Mouse (Mus musculus) stomach, embryonic 14.5 days (tissue): ENCODE results near the gene Ezh1. TPM values are rescaled to one million over a fixed set of nuclear protein-coding genes. Genes with fewer than 3 reads are reported as not detected.

Source experiments
- ATAC-seq: fragments of 200-750 bp; cut with Nextera tagmentation; 2 replicates; pipeline ENCODE4 v1.8.0; 2017; ENCODE audit warnings: low read depth, moderate TSS enrichment; ENCODE audit not compliant: insufficient number of reproducible peaks, insufficient read depth, low FRiP score
- H3K27ac ChIP-seq: fragments of 300-500 bp; sonication (generic); 2 replicates; pipeline ENCODE4 v1.5.1; 2014; ENCODE audit warnings: mild to moderate bottlenecking, low read length, moderate library complexity, mixed read lengths
- H3K27me3 ChIP-seq: fragments of 300-500 bp; sonication (generic); 2 replicates; pipeline ENCODE4 v1.6.1; 2014; ENCODE audit warnings: low read length, control low read depth, mixed read lengths; ENCODE audit not compliant: control insufficient read depth, insufficient read depth
- H3K36me3 ChIP-seq: fragments of 300-500 bp; sonication (generic); 2 replicates; pipeline ENCODE4 v1.6.1; 2014; ENCODE audit warnings: mild to moderate bottlenecking, control low read depth, low read length, moderate library complexity, mixed read lengths; ENCODE audit not compliant: control insufficient read depth, insufficient read depth
- H3K4me1 ChIP-seq: fragments of 300-500 bp; sonication (generic); 2 replicates; pipeline ENCODE4 v1.6.1; 2014; ENCODE audit warnings: low read length, control low read depth, mixed read lengths; ENCODE audit not compliant: control insufficient read depth, insufficient read depth
- H3K4me2 ChIP-seq: fragments of 300-500 bp; sonication (generic); replicated peaks from 2 replicates; pipeline ENCODE4 v1.6.1; 2014; ENCODE audit warnings: low read depth, low read length, control low read depth
- H3K4me3 ChIP-seq: fragments of 300-500 bp; sonication (generic); 2 replicates; pipeline ENCODE4 v1.5.1; 2014; ENCODE audit warnings: low read depth, low read length, control low read depth
- H3K9ac ChIP-seq: fragments of 300-500 bp; sonication (generic); replicated peaks from 2 replicates; pipeline ENCODE4 v1.6.1; 2014; ENCODE audit warnings: low read depth, mild to moderate bottlenecking, control low read depth, low read length, moderate library complexity, mixed read lengths
- H3K9me3 ChIP-seq: fragments of 300-500 bp; sonication (generic); 2 replicates; pipeline ENCODE4 v1.6.1; 2016; ENCODE audit warnings: low read depth, low read length, control low read depth; ENCODE audit not compliant: control insufficient read depth
- WGBS: fragments of 180-500 bp; shearing (Covaris S2); extraction: QIAGEN DNeasy Blood & Tissue Kit; methylation state at CpG from one replicate; pipeline ENCODE4 v1.1.7; 2014; 5-methylcytosine and 5-hydroxymethylcytosine counted together
- polyA plus RNA-seq: library from polyadenylated mRNA; unstranded; fragments of >200 nt; fragmentation: Nextera tagmentation; extraction: Ambion mirVana; gene quantifications from 2 replicates; pipeline ENCODE4 v1.2.1, GENCODE M21; 2014

Ezh1 gene
- polyA plus RNA-seq, 1 experiment from 2014 or later: 19.1 TPM

- H3K27me3 ChIP-seq: no peaks in the 10 kb centered on the region
- H3K27ac ChIP-seq: no peak overlapping the region
- no peaks in the 10 kb centered on the region for H3K9me3 ChIP-seq
- ATAC-seq: no peak
- no peaks in the 10 kb centered on the region for H3K36me3 ChIP-seq
- H3K9ac ChIP-seq: no peak overlapping the region
- H3K4me3 ChIP-seq: no peak overlapping the region
- WGBS: 88% methylated on average over 12 of the region's 12 CpGs
- peaks cover 13% of the 10 kb centered on the region for H3K4me1 ChIP-seq
- no peak overlapping the region for H3K4me2 ChIP-seq
Measured at GRCm38 (mm10) chr11:101184984-101185383, 41.3 kb downstream of the Ezh1 start.

- no peaks in the 10 kb centered on the region for H3K4me1 ChIP-seq
- ATAC-seq: no peak
- 79% methylated on average over 14 of the region's 14 CpGs for WGBS
- no peak overlapping the region for H3K9ac ChIP-seq
- H3K4me3 ChIP-seq: no peak overlapping the region
- H3K27me3 ChIP-seq: no peaks in the 10 kb centered on the region
- no peak overlapping the region for H3K4me2 ChIP-seq
- no peaks in the 10 kb centered on the region for H3K36me3 ChIP-seq
- no peaks in the 10 kb centered on the region for H3K9me3 ChIP-seq
- H3K27ac ChIP-seq: no peak overlapping the region
Measured at GRCm38 (mm10) chr11:101182771-101183517, 43.3 kb downstream of the Ezh1 start.

- Histone ChIP-seq H3K36me3 (no peaks in the 10 kb centered on the region), H3K27ac (no peak overlapping the region), H3K9me3 (no peaks in the 10 kb centered on the region), H3K4me3 (no peak overlapping the region), H3K9ac (no peak overlapping the region), H3K27me3 (peaks cover 6% of the 10 kb centered on the region; the same call in 1 of the 2 replicates), H3K4me2 (no peak overlapping the region), H3K4me1 (0 out of 2 replicates have a peak, but pooled peaks cover 3% of the 10 kb centered on the region)
- no peak for ATAC-seq
- WGBS: 89% methylated on average over 11 of the region's 11 CpGs
Measured at GRCm38 (mm10) chr11:101181961-101182360, 44.3 kb downstream of the Ezh1 start.

- Histone ChIP-seq H3K27ac (no peak overlapping the region), H3K4me3 (no peak overlapping the region), H3K36me3 (no peaks in the 10 kb centered on the region), H3K4me2 (no peak overlapping the region), H3K9me3 (no peaks in the 10 kb centered on the region), H3K27me3 (peaks cover 8% of the 10 kb centered on the region; the same call in 1 of the 2 replicates), H3K9ac (no peak overlapping the region), H3K4me1 (0 out of 2 replicates have a peak, but pooled peaks cover 3% of the 10 kb centered on the region)
- 41% methylated on average over 10 of the region's 10 CpGs for WGBS
- no peak for ATAC-seq
Measured at GRCm38 (mm10) chr11:101180846-101181740, 45.2 kb downstream of the Ezh1 start.

GRCm38 (mm10) chr11:101180261-101180660, 46.0 kb downstream of the Ezh1 start:
- ATAC-seq: no peak
- Histone ChIP-seq H3K27me3 (peaks cover 8% of the 10 kb centered on the region; the same call in 1 of the 2 replicates), H3K9ac (no peak overlapping the region), H3K4me2 (no peak overlapping the region), H3K36me3 (no peaks in the 10 kb centered on the region), H3K4me3 (no peak overlapping the region), H3K27ac (no peak overlapping the region), H3K4me1 (peaks cover 4% of the 10 kb centered on the region; the same call in 1 of the 2 replicates), H3K9me3 (no peaks in the 10 kb centered on the region)
- WGBS: 54% methylated on average over 17 of the region's 17 CpGs

- Histone ChIP-seq H3K36me3 (no peaks in the 10 kb centered on the region), H3K27ac (no peak overlapping the region), H3K4me3 (no peak overlapping the region), H3K9ac (no peak overlapping the region), H3K27me3 (peaks cover 8% of the 10 kb centered on the region; the same call in 1 of the 2 replicates), H3K4me2 (no peak overlapping the region), H3K4me1 (peaks cover 13% of the 10 kb centered on the region), H3K9me3 (no peaks in the 10 kb centered on the region)
- no peak for ATAC-seq
- WGBS: 78% methylated on average over 15 of the region's 15 CpGs
Measured at GRCm38 (mm10) chr11:101179306-101179705, 47.0 kb downstream of the Ezh1 start.

- Histone ChIP-seq H3K27ac (no peak overlapping the region), H3K4me1 (peaks cover 22% of the 10 kb centered on the region), H3K9ac (no peak overlapping the region), H3K9me3 (no peaks in the 10 kb centered on the region), H3K4me3 (no peak overlapping the region), H3K36me3 (no peaks in the 10 kb centered on the region), H3K27me3 (peaks cover 8% of the 10 kb centered on the region; the same call in 1 of the 2 replicates), H3K4me2 (no peak overlapping the region)
- WGBS: 60% methylated on average over 36 of the region's 36 CpGs
- ATAC-seq: no peak
Measured at GRCm38 (mm10) chr11:101178061-101179058, 47.9 kb downstream of the Ezh1 start.
